Mouse (Mus musculus) intestine, postnatal 0 days (tissue): ENCODE measurements at regions not wholly inside any gene's neighbourhood (a gene's known extent, or its start where the extent isn't known, plus 50 kb on each side); places are given as distances from the start of the nearest gene placed in this dataset.

Experiments used
- ATAC-seq: fragments of 200-750 bp; cut with Nextera tagmentation; 2 replicates; pipeline ENCODE4 v1.8.0; 2017; ENCODE audit warnings: mild to moderate bottlenecking, moderate TSS enrichment, moderate library complexity
- H3K27ac ChIP-seq: fragments of 300-500 bp; sonication (generic); 2 replicates; pipeline ENCODE4 v1.5.1; 2014; ENCODE audit warnings: mild to moderate bottlenecking, low read depth, low read length, moderate library complexity
- H3K27me3 ChIP-seq: fragments of 300-500 bp; sonication (generic); replicated peaks from 2 replicates; pipeline ENCODE4 v1.6.1; 2014; ENCODE audit warnings: low read length, mixed read lengths; ENCODE audit not compliant: control insufficient read depth, insufficient read depth
- H3K36me3 ChIP-seq: fragments of 300-500 bp; sonication (generic); 2 replicates; pipeline ENCODE4 v1.6.1; 2014; ENCODE audit warnings: mild to moderate bottlenecking, moderate library complexity; ENCODE audit not compliant: control insufficient read depth, insufficient read depth
- H3K4me1 ChIP-seq: fragments of 300-500 bp; sonication (generic); replicated peaks from 2 replicates; pipeline ENCODE4 v1.6.1; 2014; ENCODE audit warnings: antibody characterized with exemption, low read length, mixed read lengths; ENCODE audit not compliant: control insufficient read depth, insufficient read depth
- H3K4me2 ChIP-seq: fragments of 300-500 bp; sonication (generic); replicated peaks from 2 replicates; pipeline ENCODE4 v1.6.1; 2014; ENCODE audit warnings: low read depth, mild to moderate bottlenecking, moderate library complexity
- H3K4me3 ChIP-seq: fragments of 300-500 bp; sonication (generic); 2 replicates; pipeline ENCODE4 v1.5.1; 2014; ENCODE audit warnings: low read depth, low read length
- H3K9ac ChIP-seq: fragments of 300-500 bp; sonication (generic); 2 replicates; pipeline ENCODE4 v1.6.1; 2014; ENCODE audit warnings: mild to moderate bottlenecking, low read depth, low read length
- H3K9me3 ChIP-seq: fragments of 300-500 bp; sonication (generic); 2 replicates; pipeline ENCODE4 v1.6.1; 2016; ENCODE audit warnings: mixed run types; ENCODE audit not compliant: control insufficient read depth
- CTCF ChIP-seq: sonication (generic); IDR thresholded peaks from 2 replicates; pipeline ENCODE4 v1.5.1; 2016; ENCODE audit warnings: low read depth, mild to moderate bottlenecking, control low read depth, antibody characterized with exemption, moderate library complexity
- WGBS: fragments of 180-500 bp; shearing (Covaris S2); extraction: QIAGEN DNeasy Blood & Tissue Kit; methylation state at CpG from one replicate; pipeline ENCODE4 v1.1.7; 2014; 5-methylcytosine and 5-hydroxymethylcytosine counted together

GRCm38 (mm10) chr10:99388526-99388925 is 125.5 kb downstream of the Dusp6 start:
- H3K4me2 ChIP-seq = no peak overlapping the region
- H3K9me3 ChIP-seq = no peaks in the 10 kb centered on the region
- H3K4me3 ChIP-seq = no peak overlapping the region
- WGBS = 72% methylated on average over 7 of the region's 7 CpGs
- no peak for ATAC-seq
- H3K27ac ChIP-seq = no peak overlapping the region
- TF ChIP-seq CTCF = no peak
- H3K36me3 ChIP-seq = no peaks in the 10 kb centered on the region
- H3K9ac ChIP-seq = no peak overlapping the region
- H3K4me1 ChIP-seq = no peaks in the 10 kb centered on the region
- no peaks in the 10 kb centered on the region for H3K27me3 ChIP-seq

GRCm38 (mm10) chr10:99388986-99389385 is 126.0 kb downstream of the Dusp6 start:
- H3K9me3 ChIP-seq = no peaks in the 10 kb centered on the region
- no peaks in the 10 kb centered on the region for H3K36me3 ChIP-seq
- H3K9ac ChIP-seq = no peak overlapping the region
- ATAC-seq = no peak
- no peaks in the 10 kb centered on the region for H3K27me3 ChIP-seq
- 95% methylated on average over 8 of the region's 8 CpGs for WGBS
- no peak overlapping the region for H3K27ac ChIP-seq
- H3K4me3 ChIP-seq = no peak overlapping the region
- no peak for TF ChIP-seq CTCF
- no peak overlapping the region for H3K4me2 ChIP-seq
- H3K4me1 ChIP-seq = no peaks in the 10 kb centered on the region

- no peak for TF ChIP-seq CTCF
- no peaks in the 10 kb centered on the region for H3K4me1 ChIP-seq
- ATAC-seq = no peak
- no peak overlapping the region for H3K4me2 ChIP-seq
- no peak overlapping the region for H3K4me3 ChIP-seq
- no peak overlapping the region for H3K27ac ChIP-seq
- H3K9ac ChIP-seq = no peak overlapping the region
- WGBS = 76% methylated on average over 7 of the region's 7 CpGs
- no peaks in the 10 kb centered on the region for H3K36me3 ChIP-seq
- H3K9me3 ChIP-seq = no peaks in the 10 kb centered on the region
- no peaks in the 10 kb centered on the region for H3K27me3 ChIP-seq
Measured at GRCm38 (mm10) chr10:99390609-99391183, 127.7 kb downstream of the Dusp6 start.

GRCm38 (mm10) chr10:99391725-99392124 is 128.7 kb downstream of the Dusp6 start:
- 84% methylated on average over 6 of the region's 6 CpGs for WGBS
- no peaks in the 10 kb centered on the region for H3K4me1 ChIP-seq
- no peak overlapping the region for H3K9ac ChIP-seq
- H3K27ac ChIP-seq = no peak overlapping the region
- H3K27me3 ChIP-seq = no peaks in the 10 kb centered on the region
- no peak overlapping the region for H3K4me3 ChIP-seq
- H3K9me3 ChIP-seq = no peaks in the 10 kb centered on the region
- H3K4me2 ChIP-seq = no peak overlapping the region
- TF ChIP-seq CTCF = no peak
- H3K36me3 ChIP-seq = no peaks in the 10 kb centered on the region
- no peak for ATAC-seq

DNA sequence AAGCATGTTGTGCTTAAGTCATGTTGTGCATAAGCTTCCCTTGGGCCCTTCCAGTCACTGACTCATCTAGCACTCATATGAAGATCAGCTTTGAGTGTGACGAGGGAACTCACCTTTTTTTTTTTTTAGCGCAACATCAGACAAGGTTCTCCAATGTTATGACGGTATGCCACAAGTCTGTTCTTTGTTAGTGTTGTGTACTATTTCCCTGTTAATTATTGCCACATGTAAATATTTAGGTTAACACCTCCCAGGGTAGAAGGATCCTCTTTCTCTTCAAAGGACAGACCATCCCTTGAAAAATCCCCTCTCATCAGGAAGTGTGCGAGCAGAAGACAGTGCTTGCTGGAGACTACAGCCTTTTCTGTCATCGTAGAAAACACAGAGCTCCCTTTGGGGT is 129.9 kb downstream of the Dusp6 start:
- 75% methylated on average over 5 of the region's 5 CpGs for WGBS
- ATAC-seq = no peak
- H3K9me3 ChIP-seq = no peaks in the 10 kb centered on the region
- H3K4me1 ChIP-seq = no peaks in the 10 kb centered on the region
- H3K4me3 ChIP-seq = no peak overlapping the region
- TF ChIP-seq CTCF = no peak
- H3K4me2 ChIP-seq = no peak overlapping the region
- no peak overlapping the region for H3K27ac ChIP-seq
- H3K27me3 ChIP-seq = no peaks in the 10 kb centered on the region
- H3K36me3 ChIP-seq = no peaks in the 10 kb centered on the region
- H3K9ac ChIP-seq = no peak overlapping the region

DNA sequence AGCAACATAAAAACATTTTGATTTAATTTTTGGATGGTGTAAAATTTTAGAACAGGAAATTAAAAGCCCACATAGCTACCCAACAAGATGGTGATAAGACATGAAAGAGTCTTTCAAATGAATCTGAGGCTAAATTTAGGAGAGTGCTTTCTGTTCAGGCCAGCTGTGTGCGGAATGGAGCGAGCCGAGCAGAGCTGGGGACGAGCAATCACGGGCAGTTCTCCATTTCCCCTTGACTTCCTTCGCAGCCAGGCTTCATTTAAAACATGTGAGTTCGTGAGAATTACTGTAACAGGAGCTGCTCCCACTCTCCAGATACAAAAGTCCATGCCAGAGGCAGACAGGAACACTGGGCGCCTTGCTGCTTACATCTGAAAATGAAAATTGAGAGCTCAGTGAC is 130.5 kb downstream of the Dusp6 start:
- no peak for ATAC-seq
- Histone ChIP-seq H3K27me3 (no peaks in the 10 kb centered on the region), H3K9ac (no peak overlapping the region), H3K4me3 (no peak overlapping the region), H3K36me3 (no peaks in the 10 kb centered on the region), H3K4me2 (no peak overlapping the region), H3K27ac (no peak overlapping the region), H3K9me3 (no peaks in the 10 kb centered on the region), H3K4me1 (no peaks in the 10 kb centered on the region)
- WGBS = 54% methylated on average over 8 of the region's 8 CpGs
- no peak for TF ChIP-seq CTCF

- Histone ChIP-seq H3K4me1 (no peaks in the 10 kb centered on the region), H3K27ac (no peak overlapping the region), H3K9me3 (no peaks in the 10 kb centered on the region), H3K4me3 (no peak overlapping the region), H3K27me3 (no peaks in the 10 kb centered on the region), H3K4me2 (no peak overlapping the region), H3K9ac (no peak overlapping the region), H3K36me3 (no peaks in the 10 kb centered on the region)
- TF ChIP-seq CTCF = no peak
- WGBS = 84% methylated on average over 1 of the region's 1 CpGs
- no peak for ATAC-seq
Measured at GRCm38 (mm10) chr10:99395411-99395810, 132.4 kb downstream of the Dusp6 start.
